Mouse (Mus musculus) heart, adult 2 months (tissue): ENCODE results near the gene Plekha6. TPM values are rescaled to one million over a fixed set of nuclear protein-coding genes. Genes with fewer than 3 reads are reported as not detected.
A peak's percentile ranks its signal among the peaks of the same experiment; 100 is the strongest.

Experiments used
- DNase-seq, 2 experiments: peaks; one replicate each; pipeline ENCODE4 v3.0.0; 2021
- H3K27ac ChIP-seq: fragments of 200-600 bp; 2 replicates; pipeline ENCODE4 v1.8.1; 2022
- H3K27me3 ChIP-seq: fragments of 200-500 bp; 2 replicates; pipeline ENCODE4 v1.6.1; 2012; ENCODE audit warnings: mild to moderate bottlenecking, low read length, inconsistent platforms, mixed read lengths; ENCODE audit not compliant: control insufficient read depth, insufficient read depth
- H3K36me3 ChIP-seq: fragments of 200-500 bp; 2 replicates; pipeline ENCODE4 v1.6.1; 2012; ENCODE audit warnings: low read length, inconsistent platforms; ENCODE audit not compliant: control insufficient read depth, insufficient read depth
- H3K4me1 ChIP-seq: fragments of 200-500 bp; 2 replicates; pipeline ENCODE4 v1.6.1; 2011; ENCODE audit warnings: low read length; ENCODE audit not compliant: control insufficient read depth, insufficient read depth
- H3K4me3 ChIP-seq: fragments of 200-600 bp; 2 replicates; pipeline ENCODE4 v1.8.1; 2022
- H3K79me2 ChIP-seq: fragments of 200-500 bp; replicated peaks from 2 replicates; pipeline ENCODE4 v1.6.1; 2012; ENCODE audit warnings: mild to moderate bottlenecking, inconsistent platforms, low read length, moderate library complexity, mixed read lengths; ENCODE audit not compliant: control insufficient read depth, insufficient read depth
- H3K9ac ChIP-seq: fragments of 200-500 bp; 2 replicates; pipeline ENCODE4 v1.6.1; 2012; ENCODE audit warnings: low read depth, mild to moderate bottlenecking, control low read depth, inconsistent platforms, low read length, mixed read lengths
- CTCF ChIP-seq: fragments of 200-600 bp; IDR thresholded peaks from 2 replicates; pipeline ENCODE4 v1.8.1; 2022; ENCODE audit warnings: antibody characterized with exemption, mild to moderate bottlenecking, moderate library complexity
- EP300 ChIP-seq: fragments of 200-500 bp; IDR thresholded peaks from 2 replicates; pipeline ENCODE4 v1.6.1; 2011; ENCODE audit warnings: low read depth, low read length, control low read depth; ENCODE audit not compliant: insufficient read depth
- POLR2A ChIP-seq: fragments of 200-500 bp; IDR thresholded peaks from 2 replicates; pipeline ENCODE4 v1.6.1; 2011; ENCODE audit warnings: mild to moderate bottlenecking, low read depth, low read length, control low read depth; ENCODE audit not compliant: insufficient read depth
- WGBS: fragments of 180-500 bp; shearing (Covaris S2); methylation state at CpG from one replicate; pipeline ENCODE4 v1.1.7; 2018; 5-methylcytosine and 5-hydroxymethylcytosine counted together
- intact Hi-C: fragments of 180-260 bp; cut with DNase I; formaldehyde crosslinking; loops from one replicate; pipeline ENCODE4 v1.15.1; 2025
- polyA plus RNA-seq: library from polyadenylated mRNA; depleted of rRNA; stranded (reverse); fragments of >200 nt; gene quantifications from 2 replicates; pipeline ENCODE4 v1.2.3, GENCODE M21; 2012
- total RNA-seq, 2 experiments: library from RNA; stranded (reverse); gene quantifications; 2 replicates each; pipeline ENCODE4 v1.2.3; 2021

Gene Plekha6
- total and polyA plus RNA-seq, 3 experiments, result 51.0 to 67.5 (median 55.2) TPM

DNA sequence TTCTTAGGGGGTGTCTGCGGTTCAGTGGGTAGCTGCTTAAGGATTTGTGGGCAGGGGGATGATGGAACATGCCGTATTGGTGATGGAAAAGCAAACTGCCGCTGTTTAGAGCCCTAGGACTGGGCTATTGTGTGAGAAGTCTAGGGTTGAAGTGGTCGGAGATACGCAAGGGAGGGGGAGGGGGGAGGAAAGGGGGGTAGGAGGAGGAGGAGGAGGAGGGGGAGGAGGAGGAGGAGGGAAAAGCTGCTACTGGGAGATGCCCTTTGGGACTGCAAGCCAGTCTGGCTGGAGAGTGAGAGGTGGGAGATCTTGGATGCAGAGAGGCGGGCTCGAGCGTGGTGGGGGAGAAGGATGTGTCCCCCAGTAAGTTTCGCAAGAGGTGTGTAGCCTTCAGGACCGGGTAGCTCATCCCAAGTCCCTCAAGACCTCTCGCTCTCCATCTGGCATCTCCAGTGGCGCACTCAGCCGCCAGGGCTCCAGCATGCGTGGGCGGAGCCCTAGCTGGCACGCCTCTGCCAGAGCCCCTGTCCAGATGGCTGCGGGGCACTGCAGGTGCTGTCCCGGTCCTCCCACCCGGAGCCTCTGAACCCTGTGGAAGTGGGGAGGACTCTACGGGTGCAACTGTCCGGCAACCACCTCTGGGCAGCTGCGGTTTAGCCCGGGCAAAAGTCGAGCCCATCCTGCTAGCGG, 18.2 kb downstream of the Plekha6 start:
- peak overlapping the region; percentile 45 for H3K4me3 ChIP-seq
- H3K79me2 ChIP-seq, result no peaks in the 10 kb centered on the region
- peak overlapping the region; percentile 50 for H3K9ac ChIP-seq
- H3K4me1 ChIP-seq, result 0 out of 2 replicates have a peak, but pooled peaks cover 1% of the 10 kb centered on the region
- peak overlapping the region; percentile 47; the same call in 1 of the 2 replicates for H3K27ac ChIP-seq
- DNase-seq, result peak; percentile 61 to 65
- H3K36me3 ChIP-seq, result no peaks in the 10 kb centered on the region
- no peaks in the 10 kb centered on the region for H3K27me3 ChIP-seq
- intact Hi-C loops, result loop anchor here (5.0 kb wide), 1 partner anchor 45 kb away; no protein-coding TSS in a partner anchor
- under 1% methylated on average over 25 of the region's 25 CpGs for WGBS
- TF ChIP-seq POLR2A, result no peak
- TF ChIP-seq CTCF, result peak; percentile 31

DNA sequence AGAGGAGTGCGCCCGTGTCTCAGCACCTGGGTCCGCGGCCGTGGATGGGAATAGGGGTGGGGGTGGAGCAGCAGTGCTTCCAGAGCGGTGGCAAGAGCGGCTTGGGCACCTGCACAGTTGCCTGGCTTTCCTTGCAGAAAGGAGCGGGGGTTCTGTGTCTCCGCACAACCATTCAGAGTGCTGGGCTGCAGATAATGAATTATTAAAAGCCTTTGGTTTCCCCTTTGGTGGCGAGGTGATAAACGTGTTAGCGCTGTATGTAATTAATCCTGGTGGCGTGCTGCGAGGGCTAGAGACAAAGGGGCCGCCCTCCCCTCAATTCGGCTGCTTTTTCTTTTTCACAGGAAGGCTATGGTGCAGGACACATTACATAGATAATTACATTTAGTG, 18.7 kb downstream of the Plekha6 start:
- Histone ChIP-seq H3K79me2 (no peaks in the 10 kb centered on the region), H3K4me3 (peak overlapping the region; percentile 45; the same call in 1 of the 2 replicates), H3K27me3 (no peaks in the 10 kb centered on the region), H3K27ac (no peak overlapping the region), H3K4me1 (0 out of 2 replicates have a peak, but pooled peaks cover 1% of the 10 kb centered on the region), H3K36me3 (no peaks in the 10 kb centered on the region), H3K9ac (peak overlapping the region; percentile 50)
- no peak for DNase-seq
- WGBS, result 14% methylated on average over 16 of the region's 16 CpGs
- intact Hi-C loops, result loop anchor here (5.0 kb wide), 1 partner anchor 45 kb away; no protein-coding TSS in a partner anchor
- TF ChIP-seq CTCF (no peak), EP300 (no peak), POLR2A (no peak)

DNA sequence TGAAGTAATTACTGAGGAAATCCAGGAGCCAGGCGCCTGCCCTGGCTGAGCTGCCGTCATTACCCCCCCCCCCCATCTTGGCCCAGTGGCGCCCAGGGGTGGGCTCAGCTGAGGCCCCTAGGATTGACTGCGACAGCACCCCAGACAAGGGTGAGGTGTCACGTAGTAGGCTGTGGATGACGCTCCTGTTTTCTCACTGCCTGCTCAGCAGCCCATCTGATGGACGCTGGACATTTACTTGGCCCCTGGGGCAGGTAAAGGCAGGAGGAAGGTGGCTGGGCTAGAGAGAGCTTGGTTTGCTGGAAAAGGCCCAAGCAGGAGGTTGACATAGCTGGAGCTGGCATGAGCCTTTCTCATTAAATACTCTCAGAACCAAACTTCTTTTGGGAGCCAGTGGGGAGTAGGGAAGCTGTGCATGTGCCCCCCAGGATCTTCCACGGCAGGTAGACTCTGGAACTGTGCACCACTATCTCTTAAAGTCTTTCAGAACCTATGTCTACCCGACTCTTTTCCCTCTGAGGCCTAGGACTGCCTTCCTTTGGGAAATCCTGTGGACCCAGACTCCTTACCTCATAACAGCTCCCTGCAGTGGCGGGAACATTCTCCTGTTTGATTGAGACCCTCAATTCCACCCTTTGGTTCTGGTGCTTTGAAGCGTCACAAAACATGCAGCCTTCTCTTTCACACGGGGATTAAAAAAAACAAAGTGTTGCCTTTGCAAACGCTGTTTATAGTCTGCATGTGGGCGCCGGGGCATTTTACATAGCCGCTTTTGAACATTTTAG, 19.3 kb downstream of the Plekha6 start:
- Histone ChIP-seq H3K36me3 (no peaks in the 10 kb centered on the region), H3K79me2 (no peaks in the 10 kb centered on the region), H3K4me1 (peaks cover 4% of the 10 kb centered on the region), H3K27me3 (no peaks in the 10 kb centered on the region), H3K9ac (no peak overlapping the region), H3K4me3 (no peak overlapping the region), H3K27ac (no peak overlapping the region)
- TF ChIP-seq CTCF (no peak), EP300 (no peak), POLR2A (no peak)
- no peak for DNase-seq
- 81% methylated on average over 16 of the region's 16 CpGs for WGBS
- intact Hi-C loops, result loop anchor here (5.0 kb wide), 1 partner anchor 44 kb away; no protein-coding TSS in a partner anchor

DNA sequence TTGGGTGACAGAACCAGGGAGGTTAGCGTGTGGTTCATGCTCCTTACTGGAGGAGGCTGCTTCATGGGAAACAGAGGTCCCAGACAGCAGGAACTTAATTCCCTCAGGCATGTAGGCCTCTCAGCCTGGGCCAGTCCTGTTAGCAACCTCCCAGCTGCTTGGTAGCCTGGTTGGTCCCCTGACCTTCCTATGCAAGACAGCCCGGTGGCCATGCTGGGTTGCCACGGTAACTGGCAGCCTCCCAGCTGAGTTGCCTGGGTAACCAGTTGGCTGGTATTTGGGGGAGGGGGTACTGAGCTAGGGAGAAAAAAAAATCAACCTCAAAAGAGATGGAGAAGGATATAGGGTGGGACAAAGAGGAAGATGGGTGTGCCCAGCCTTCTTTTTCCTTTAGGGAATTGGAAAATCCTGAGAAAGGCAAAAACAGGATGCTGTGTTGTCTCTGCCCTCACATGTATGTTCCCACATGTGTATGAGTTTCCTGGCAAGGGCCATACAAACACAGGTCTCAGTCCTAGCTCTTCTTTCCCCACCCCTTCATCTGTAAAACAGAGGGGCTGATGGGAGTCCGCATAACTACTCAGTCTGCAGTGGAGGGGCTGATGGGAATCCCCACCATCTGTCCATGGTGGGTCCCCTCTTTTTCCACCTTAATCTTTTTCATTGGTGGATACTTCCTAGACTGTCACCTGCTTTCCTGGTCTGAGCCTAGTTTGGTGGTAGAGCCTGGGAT, 24.1 kb downstream of the Plekha6 start:
- Histone ChIP-seq H3K27ac (peak overlapping the region; percentile 63), H3K79me2 (no peaks in the 10 kb centered on the region), H3K4me1 (peaks cover 8% of the 10 kb centered on the region), H3K36me3 (peaks cover 2% of the 10 kb centered on the region; the same call in 1 of the 2 replicates), H3K9ac (no peak overlapping the region), H3K27me3 (no peaks in the 10 kb centered on the region), H3K4me3 (no peak overlapping the region)
- DNase-seq, result peak in 1 of 2 experiments; percentile 38
- 45% methylated on average over 4 of the region's 4 CpGs for WGBS
- intact Hi-C loops, result no loop called here
- TF ChIP-seq CTCF (no peak), EP300 (no peak), POLR2A (no peak)

DNA sequence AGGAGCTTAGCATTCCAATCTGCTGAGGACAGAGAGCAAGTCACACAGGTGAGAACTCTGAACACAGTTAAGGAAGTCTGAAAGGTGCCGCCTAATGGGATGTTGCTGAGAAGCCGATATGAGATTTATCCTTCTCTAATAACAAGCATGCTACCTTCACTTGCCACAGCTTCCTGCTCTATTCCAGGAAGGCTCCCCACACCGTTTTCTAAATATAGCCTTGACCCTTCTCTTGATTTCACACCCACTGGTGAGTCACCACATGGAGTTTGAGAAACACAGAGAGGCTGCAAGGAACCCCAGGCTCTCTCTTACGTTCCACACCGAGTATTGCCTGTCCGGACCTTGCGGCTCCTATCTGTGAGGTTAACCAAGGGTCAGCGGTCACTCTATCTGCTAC, 24.7 kb downstream of the Plekha6 start:
- Histone ChIP-seq H3K9ac (no peak overlapping the region), H3K4me3 (no peak overlapping the region), H3K27ac (peak overlapping the region; percentile 63), H3K27me3 (no peaks in the 10 kb centered on the region), H3K79me2 (no peaks in the 10 kb centered on the region), H3K4me1 (peaks cover 8% of the 10 kb centered on the region), H3K36me3 (peaks cover 2% of the 10 kb centered on the region; the same call in 1 of the 2 replicates)
- no peak for TF ChIP-seq POLR2A
- no peak for TF ChIP-seq CTCF
- no peak for TF ChIP-seq EP300
- intact Hi-C loops, result no loop called here
- DNase-seq, result no peak
- 44% methylated on average over 8 of the region's 8 CpGs for WGBS
